Mouse (Mus musculus) bone marrow, adult 2 months (tissue): Measurements from ENCODE around the gene Tle6.

ENCODE experiments used
- CTCF ChIP-seq: fragments of 200-500 bp; IDR thresholded peaks from 2 replicates; pipeline ENCODE4 v1.5.1; 2011; ENCODE audit warnings: low read length, control low read depth; ENCODE audit not compliant: control insufficient read depth, insufficient read depth
- POLR2A ChIP-seq: fragments of 200-500 bp; IDR thresholded peaks from 2 replicates; pipeline ENCODE4 v1.6.1; 2011; ENCODE audit warnings: low read depth, mild to moderate bottlenecking, control low read depth, low read length, borderline replicate concordance; ENCODE audit not compliant: control insufficient read depth

- TF ChIP-seq POLR2A (no peak), CTCF (no peak)
These were observed 40.7 kb upstream of the Tle6 start for GRCm38 (mm10) chr10:81641566-81641965.
